Mouse (Mus musculus): ENCODE data around the gene Cyp4a32.
"Not testable (repeated sequence)": the region's sequence is repeated elsewhere in the genome, so short reads cannot be mapped to it uniquely, and the experiment has no call there.

Cyp4a32 gene

GRCm38 (mm10) chr4:115600611-115601010, at the start of gene Cyp4a32:
Cyp4a32 (plus strand) TSS chr4:115600969.
- not testable (repeated sequence) for DNase-seq

- no peak for DNase-seq
Measured at GRCm38 (mm10) chr4:115552726-115553125, 48.0 kb upstream of the Cyp4a32 start.

- DNase-seq = no peak
Measured at GRCm38 (mm10) chr4:115555513-115555912, 45.3 kb upstream of the Cyp4a32 start.

GRCm38 (mm10) chr4:115557861-115558561, 42.8 kb upstream of the Cyp4a32 start:
- no peak for DNase-seq

- not testable (repeated sequence) for DNase-seq
Measured at GRCm38 (mm10) chr4:115561236-115561635, 39.5 kb upstream of the Cyp4a32 start.

GRCm38 (mm10) chr4:115563401-115563800, 37.4 kb upstream of the Cyp4a32 start, which contains the start of gene Cyp4a31:
Cyp4a31 (plus strand) TSS chr4:115563649.
- no peak for DNase-seq

- not testable (repeated sequence) for DNase-seq
Measured at GRCm38 (mm10) chr4:115564469-115565225, 36.1 kb upstream of the Cyp4a32 start.

- DNase-seq = no peak
Measured at GRCm38 (mm10) chr4:115575255-115575654, 25.5 kb upstream of the Cyp4a32 start.

- DNase-seq = no peak
Measured at GRCm38 (mm10) chr4:115575776-115576175, 25.0 kb upstream of the Cyp4a32 start.

GRCm38 (mm10) chr4:115583036-115583435, 17.7 kb upstream of the Cyp4a32 start:
- no peak for DNase-seq

- no peak for DNase-seq
Measured at GRCm38 (mm10) chr4:115596357-115596756, 4.4 kb upstream of the Cyp4a32 start.

- DNase-seq = no peak
Measured at GRCm38 (mm10) chr4:115596824-115597336, 3.9 kb upstream of the Cyp4a32 start.

GRCm38 (mm10) chr4:115614005-115614404, 13.2 kb downstream of the Cyp4a32 start:
- DNase-seq = no peak

- DNase-seq = not testable (repeated sequence)
Measured at GRCm38 (mm10) chr4:115625560-115625959, 24.8 kb downstream of the Cyp4a32 start.

GRCm38 (mm10) chr4:115642967-115643754, 42.4 kb downstream of the Cyp4a32 start:
- DNase-seq = no peak

- no peak for DNase-seq
Measured at GRCm38 (mm10) chr4:115645371-115645770, 44.6 kb downstream of the Cyp4a32 start.

- no peak for DNase-seq
Measured at GRCm38 (mm10) chr4:115647580-115647979, 46.8 kb downstream of the Cyp4a32 start, which contains the start of gene Cyp4b1. Cyp4b1 (minus strand) TSS chr4:115647723.

GRCm38 (mm10) chr4:115648752-115649151, 48.0 kb downstream of the Cyp4a32 start:
- DNase-seq = no peak

GRCm38 (mm10) chr4:115649344-115649743, 48.6 kb downstream of the Cyp4a32 start:
- no peak for DNase-seq

- no peak for DNase-seq
Measured at GRCm38 (mm10) chr4:115650866-115651265, 50.1 kb downstream of the Cyp4a32 start.

- not testable (repeated sequence) for DNase-seq
Measured at GRCm38 (mm10) chr4:115655841-115656534, 55.2 kb downstream of the Cyp4a32 start.

- DNase-seq = not testable (repeated sequence)
Measured at GRCm38 (mm10) chr4:115656535-115656922, 55.8 kb downstream of the Cyp4a32 start.

Measured in cerebellum, adult 8-10 months (tissue).